Mouse (Mus musculus): ENCODE results near the gene Plcl2. TPM values are rescaled to one million over a fixed set of nuclear protein-coding genes. Genes with fewer than 3 reads are reported as not detected.

The Plcl2 gene
- 1.8 and 2.1 TPM in 2 replicates for polyA plus RNA-seq (2012; rRNA removed)

GRCm38 (mm10) chr17:50509251-50510104 is at the start of gene Plcl2:
TSS of gene Plcl2 (plus strand) at chr17:50509403.

Other genes with a start within 250 kb of the Plcl2 start
- gene Dazl, start 215.8 kb upstream of the Plcl2 start, polyA plus RNA-seq (2012; rRNA removed) = 0.01 and 0.08 TPM in 2 replicates